Mouse (Mus musculus) heart, postnatal 25 days (tissue): ENCODE data around the gene 8030411F24Rik. TPM values are rescaled to one million over a fixed set of nuclear protein-coding genes. Genes with fewer than 3 reads are reported as not detected.

Experiments used
- total RNA-seq, 2 experiments: library from RNA; stranded (reverse); gene quantifications; 2 replicates each; pipeline ENCODE4 v1.2.3; 2021

The 8030411F24Rik gene
- total RNA-seq, 2 experiments from 2014 or later, result not detected

Other genes with a start within 250 kb of the 8030411F24Rik start
- gene Nxt1, start 109.4 kb upstream of the 8030411F24Rik start, total RNA-seq, result 1 to 10 TPM; 6.3 to 7.3 TPM
- gene Gzf1, start 101.0 kb upstream of the 8030411F24Rik start, total RNA-seq, result 10 to 100 TPM; 18.1 to 24.2 TPM
- gene Napb, start 49.5 kb upstream of the 8030411F24Rik start, total RNA-seq, result 1 to 10 TPM; 1.3 to 1.4 TPM
- gene Cstl1, start 31.7 kb upstream of the 8030411F24Rik start, total RNA-seq, result not detected
- not detected for gene Cst11, start 10.5 kb upstream of the 8030411F24Rik start, total RNA-seq
- 1 to 10 TPM in 1 of 2 experiments, under 1 TPM in 1; 0.52 to 2.1 TPM for gene Cst12, start 7.4 kb downstream of the 8030411F24Rik start, total RNA-seq
- not detected for gene Cst8, start 16.8 kb downstream of the 8030411F24Rik start, total RNA-seq
- not detected for gene Cst13, start 38.1 kb downstream of the 8030411F24Rik start, total RNA-seq
- 1 to 10 TPM; 1.3 to 1.8 TPM for gene Cst9, start 53.1 kb downstream of the 8030411F24Rik start, total RNA-seq
- under 1 TPM; 0.49 to 0.95 TPM for gene 9230104L09Rik, start 83.0 kb downstream of the 8030411F24Rik start, total RNA-seq
- gene Cst3, start 93.7 kb downstream of the 8030411F24Rik start, total RNA-seq, result 1,000 to 10,000 TPM in 1 of 2 experiments, 100 to 1,000 TPM in 1; 940 to 1,010 TPM
- gene Gm1330, start 221.2 kb downstream of the 8030411F24Rik start, total RNA-seq, result not detected
- not detected for gene Gm10750, start 235.2 kb downstream of the 8030411F24Rik start, total RNA-seq